Mouse (Mus musculus): Measurements from ENCODE around the gene Emd. TPM values are rescaled to one million over a fixed set of nuclear protein-coding genes. Genes with fewer than 3 reads are reported as not detected.
"Not testable (repeated sequence)": the region's sequence is repeated elsewhere in the genome, so short reads cannot be mapped to it uniquely, and the experiment has no call there.

Gene Emd
- 34.6 and 51.7 TPM in 2 replicates for polyA plus RNA-seq (2011; ENCODE audit: insufficient read depth, insufficient read length, low replicate concordance, missing spikeins)

GRCm38 (mm10) chrX:74254153-74254887 is at the start of gene Emd:
Gene Emd, plus strand, starts transcription at chrX:74254687.
- WGBS = 23% methylated on average over 39 of the region's 39 CpGs

DNA sequence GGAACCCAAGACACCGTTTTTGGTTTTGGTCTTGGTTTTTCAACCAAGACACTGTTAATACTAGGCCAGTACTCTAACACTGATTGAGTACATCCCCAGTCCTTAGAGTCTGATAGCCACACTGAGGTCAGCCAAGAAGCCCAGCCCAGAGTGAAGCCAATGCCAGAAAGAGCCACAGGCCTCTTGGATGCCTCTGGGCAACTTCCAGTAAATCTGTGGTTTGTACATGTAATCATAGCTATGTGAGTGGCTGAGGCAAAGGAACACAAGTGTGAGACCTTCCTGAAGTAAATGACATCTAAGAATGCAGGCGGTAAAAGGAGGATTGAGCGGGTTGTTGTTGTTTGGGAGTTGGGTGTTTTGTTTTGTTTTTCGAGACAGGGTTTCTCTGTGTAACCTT is 36.0 kb upstream of the Emd start:
- H3K27ac ChIP-seq (ENCODE audit: control insufficient read depth, insufficient read depth, low read depth, low read length, poor library complexity) = no peak overlapping the region
- 77% methylated on average over 4 of the region's 4 CpGs for WGBS
- H3K4me3 ChIP-seq (replicated peaks; ENCODE audit: control insufficient read depth, low read depth, low read length) = no peak overlapping the region
- TF ChIP-seq CTCF (IDR thresholded peaks at IDR 0.05; ENCODE audit: control insufficient read depth, insufficient read depth, low read length) = no peak
- no peak for TF ChIP-seq POLR2A (IDR thresholded peaks at IDR 0.05; ENCODE audit: borderline replicate concordance, control insufficient read depth, low read depth, low read length)
- H3K4me1 ChIP-seq (ENCODE audit: control insufficient read depth, insufficient read depth, low read length) = no peaks in the 10 kb centered on the region

More at GRCm38 (mm10) chrX:74254153-74254887, at the start of gene Emd:
- Histone ChIP-seq H3K4me3 (replicated peaks; ENCODE audit: control insufficient read depth, low read depth, low read length) (peak within 1 kb of the TSS; percentile 90), H3K4me1 (ENCODE audit: control insufficient read depth, insufficient read depth, low read length) (no peaks in the 10 kb centered on the region; the same call in 1 of the 2 replicates), H3K27ac (ENCODE audit: control insufficient read depth, insufficient read depth, low read depth, low read length, poor library complexity) (peak within 1 kb of the TSS; percentile 97)
- TF ChIP-seq CTCF (IDR thresholded peaks at IDR 0.05; ENCODE audit: control insufficient read depth, insufficient read depth, low read length) (no peak), POLR2A (IDR thresholded peaks at IDR 0.05; ENCODE audit: borderline replicate concordance, control insufficient read depth, low read depth, low read length) (peak; percentile 70; the same call in 1 of the 2 replicates)

- no peaks in the 10 kb centered on the region for H3K4me1 ChIP-seq (ENCODE audit: control insufficient read depth, insufficient read depth, low read length)
- 63% methylated on average over 13 of the region's 13 CpGs for WGBS
- no peak overlapping the region for H3K27ac ChIP-seq (ENCODE audit: control insufficient read depth, insufficient read depth, low read depth, low read length, poor library complexity)
- no peak overlapping the region for H3K4me3 ChIP-seq (replicated peaks; ENCODE audit: control insufficient read depth, low read depth, low read length)
- TF ChIP-seq CTCF (IDR thresholded peaks at IDR 0.05; ENCODE audit: control insufficient read depth, insufficient read depth, low read length) (no peak), POLR2A (IDR thresholded peaks at IDR 0.05; ENCODE audit: borderline replicate concordance, control insufficient read depth, low read depth, low read length) (no peak)
Measured at GRCm38 (mm10) chrX:74219449-74219848, 35.0 kb upstream of the Emd start.

DNA sequence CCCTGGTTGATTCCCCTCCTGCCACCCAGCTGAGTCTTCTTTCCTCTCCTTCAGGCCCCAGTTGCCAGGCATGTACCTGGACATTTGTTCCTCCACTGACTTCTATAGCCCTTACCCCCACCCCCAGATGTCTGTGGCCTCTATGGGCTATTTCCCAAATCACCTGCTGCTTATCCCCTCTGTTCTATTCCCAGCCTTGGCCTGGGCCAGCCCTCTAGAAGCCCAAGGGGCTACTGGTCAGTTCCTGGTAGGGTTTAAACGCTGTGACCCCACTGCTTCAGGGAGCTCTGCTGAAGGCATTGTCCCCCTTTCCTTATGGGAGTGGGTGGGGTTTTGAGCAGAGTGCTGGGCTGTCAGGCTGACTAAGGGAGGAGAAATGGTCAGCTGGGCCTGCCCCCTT is 34.4 kb upstream of the Emd start:
- not testable (repeated sequence) for H3K4me3 ChIP-seq (replicated peaks; ENCODE audit: control insufficient read depth, low read depth, low read length); H3K4me1 ChIP-seq (ENCODE audit: control insufficient read depth, insufficient read depth, low read length); H3K27ac ChIP-seq (ENCODE audit: control insufficient read depth, insufficient read depth, low read depth, low read length, poor library complexity)
- WGBS = 65% methylated on average over 1 of the region's 1 CpGs

- Histone ChIP-seq H3K27ac (ENCODE audit: control insufficient read depth, insufficient read depth, low read depth, low read length, poor library complexity) (no peak overlapping the region), H3K4me1 (ENCODE audit: control insufficient read depth, insufficient read depth, low read length) (no peaks in the 10 kb centered on the region), H3K4me3 (replicated peaks; ENCODE audit: control insufficient read depth, low read depth, low read length) (no peak overlapping the region)
- TF ChIP-seq CTCF (IDR thresholded peaks at IDR 0.05; ENCODE audit: control insufficient read depth, insufficient read depth, low read length) = no peak
- no peak for TF ChIP-seq POLR2A (IDR thresholded peaks at IDR 0.05; ENCODE audit: borderline replicate concordance, control insufficient read depth, low read depth, low read length)
- 67% methylated on average over 1 of the region's 1 CpGs for WGBS
Measured at GRCm38 (mm10) chrX:74230038-74230437, 24.4 kb upstream of the Emd start.

GRCm38 (mm10) chrX:74233196-74233595 is 21.3 kb upstream of the Emd start:
- Histone ChIP-seq H3K4me1 (ENCODE audit: control insufficient read depth, insufficient read depth, low read length) (no peaks in the 10 kb centered on the region), H3K4me3 (replicated peaks; ENCODE audit: control insufficient read depth, low read depth, low read length) (no peak overlapping the region), H3K27ac (ENCODE audit: control insufficient read depth, insufficient read depth, low read depth, low read length, poor library complexity) (no peak overlapping the region)
- TF ChIP-seq POLR2A (IDR thresholded peaks at IDR 0.05; ENCODE audit: borderline replicate concordance, control insufficient read depth, low read depth, low read length) (no peak), CTCF (IDR thresholded peaks at IDR 0.05; ENCODE audit: control insufficient read depth, insufficient read depth, low read length) (no peak)
- WGBS = 89% methylated on average over 5 of the region's 5 CpGs

DNA sequence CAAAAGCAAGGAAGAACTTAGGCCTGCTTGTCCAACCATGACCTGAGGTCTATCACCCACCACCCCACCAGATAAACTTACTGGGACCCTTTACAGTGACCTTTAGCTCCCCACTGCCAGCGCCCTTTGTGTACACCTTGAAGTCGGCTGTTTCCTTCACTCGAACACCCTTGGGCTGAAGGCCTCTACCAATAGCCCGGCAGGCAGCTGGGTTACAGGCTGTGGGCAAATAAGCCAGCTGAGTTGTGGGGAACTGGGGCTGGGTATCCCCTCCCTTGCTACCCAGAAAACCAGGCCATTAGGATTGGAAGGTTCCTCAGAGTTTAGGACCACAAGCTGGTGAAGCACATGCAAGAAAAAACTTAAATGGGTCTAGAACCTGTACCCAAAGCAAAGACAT is 14.2 kb upstream of the Emd start:
- Histone ChIP-seq H3K4me3 (replicated peaks; ENCODE audit: control insufficient read depth, low read depth, low read length) (no peak overlapping the region), H3K27ac (ENCODE audit: control insufficient read depth, insufficient read depth, low read depth, low read length, poor library complexity) (no peak overlapping the region), H3K4me1 (ENCODE audit: control insufficient read depth, insufficient read depth, low read length) (peaks cover 1% of the 10 kb centered on the region; the same call in 1 of the 2 replicates)
- 89% methylated on average over 4 of the region's 4 CpGs for WGBS
- TF ChIP-seq CTCF (IDR thresholded peaks at IDR 0.05; ENCODE audit: control insufficient read depth, insufficient read depth, low read length) (no peak), POLR2A (IDR thresholded peaks at IDR 0.05; ENCODE audit: borderline replicate concordance, control insufficient read depth, low read depth, low read length) (no peak)

GRCm38 (mm10) chrX:74243396-74243795 is 11.1 kb upstream of the Emd start:
- H3K4me3 ChIP-seq (replicated peaks; ENCODE audit: control insufficient read depth, low read depth, low read length) = peak overlapping the region; percentile 55
- peaks cover 1% of the 10 kb centered on the region; the same call in 1 of the 2 replicates for H3K4me1 ChIP-seq (ENCODE audit: control insufficient read depth, insufficient read depth, low read length)
- 34% methylated on average over 2 of the region's 2 CpGs for WGBS
- peak overlapping the region; percentile 75 for H3K27ac ChIP-seq (ENCODE audit: control insufficient read depth, insufficient read depth, low read depth, low read length, poor library complexity)
- no peak for TF ChIP-seq CTCF (IDR thresholded peaks at IDR 0.05; ENCODE audit: control insufficient read depth, insufficient read depth, low read length)
- no peak for TF ChIP-seq POLR2A (IDR thresholded peaks at IDR 0.05; ENCODE audit: borderline replicate concordance, control insufficient read depth, low read depth, low read length)
